Mouse (Mus musculus) E14TG2a.4 (cell line): ENCODE results near the gene Cmtm6.

Experiments used
- CTCF ChIP-seq: conservative IDR thresholded peaks from 2 replicates; pipeline ENCODE4 v1.5.1; 2014; ENCODE audit warnings: low read length
- POU5F1 ChIP-seq: IDR thresholded peaks from 2 replicates; pipeline ENCODE4 v1.6.1; 2014; ENCODE audit warnings: low read length, borderline replicate concordance

- TF ChIP-seq CTCF (no peak), POU5F1 (no peak)
Measured at GRCm38 (mm10) chr9:114793764-114794295, 62.9 kb downstream of the Cmtm6 start.
